9 mouse cellular contexts compared by ENCODE assay signal in the genomic region with DNA sequence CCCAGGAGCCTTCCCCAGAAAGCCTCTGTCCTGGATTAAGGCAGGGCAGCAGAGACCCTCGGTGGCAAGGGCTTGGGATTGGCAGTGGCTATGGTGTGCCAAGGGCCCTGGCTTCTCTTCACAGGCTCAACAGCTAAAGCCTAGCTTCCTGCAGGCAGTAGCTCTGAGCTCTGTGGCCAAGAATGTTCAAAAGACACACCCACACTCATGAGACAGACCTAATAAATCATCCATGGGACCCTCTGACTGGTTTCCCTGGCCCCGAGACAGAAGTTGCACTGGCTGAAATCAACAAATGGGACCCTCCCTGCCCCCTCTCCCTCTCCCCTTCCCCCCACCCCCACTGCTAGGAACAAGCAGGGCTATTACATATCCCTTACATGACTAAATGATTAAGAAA. TPM values are rescaled to one million over a fixed set of nuclear protein-coding genes. Genes with fewer than 3 reads are reported as not detected.
DNase-seq lines count a peak whose midpoint lies in the region; ATAC-seq lines count a peak whose summit lies in the region.
"Had no signal": no experiment of that assay in that cellular context is flagged by ENCODE, and none has a peak within 500 bp of the region (broad histone marks: within the 10 kb centered on the region; RNA-seq: fewer than 3 reads in every experiment).

No protein-coding gene starts in this region.

- WGBS in kidney, embryonic 14.5 days = 21% methylated on average over 2 of the region's 2 CpGs
- 38% methylated on average over 2 of the region's 2 CpGs for WGBS in embryonic facial prominence, embryonic 14.5 days

- H3K4me3 ChIP-seq in kidney, embryonic 14.5 days (ENCODE audit: low read length) = no peak overlapping the region
- H3K4me3 ChIP-seq in embryonic facial prominence, embryonic 14.5 days (ENCODE audit: low read depth, low read length) = no peak overlapping the region
- H3K4me3 ChIP-seq: liver, embryonic 15.5 days had no signal

- DNase-seq in kidney, adult 8-10 months = no peak
- peak; percentile 36 for DNase-seq in adipocyte (ENCODE audit: low spot score)
- DNase-seq in embryonic facial prominence, embryonic 14.5 days (ENCODE audit: low spot score) = peak; percentile 53
- peak; percentile 65 for DNase-seq in lung, postnatal 10 days
- no peak for DNase-seq in cerebellum, postnatal 36 days
- DNase-seq: gastrocnemius, postnatal 25 days had no signal

- peak overlapping the region; percentile 56; the same call in 1 of the 2 replicates for H3K27ac ChIP-seq in kidney, embryonic 14.5 days (ENCODE audit: low read depth, low read length)
- peak overlapping the region; percentile 44 for H3K27ac ChIP-seq in embryonic facial prominence, embryonic 14.5 days (replicated peaks; ENCODE audit: low read depth, low read length)
- H3K27ac ChIP-seq: liver, embryonic 15.5 days had no signal

- no peaks in the 10 kb centered on the region for H3K36me3 ChIP-seq in kidney, embryonic 14.5 days (ENCODE audit: control insufficient read depth, insufficient read depth, low read length)
- no peaks in the 10 kb centered on the region for H3K36me3 ChIP-seq in embryonic facial prominence, embryonic 14.5 days (ENCODE audit: control insufficient read depth, insufficient read depth, low read length)
- H3K36me3 ChIP-seq: liver, embryonic 15.5 days had no signal

- no peak overlapping the region for H3K4me2 ChIP-seq in kidney, embryonic 14.5 days (replicated peaks; ENCODE audit: low read depth, low read length)
- no peak overlapping the region for H3K4me2 ChIP-seq in embryonic facial prominence, embryonic 14.5 days (ENCODE audit: low read depth, low read length)
- H3K4me2 ChIP-seq: liver, embryonic 15.5 days had no signal

- peaks cover 26% of the 10 kb centered on the region for H3K4me1 ChIP-seq in kidney, embryonic 14.5 days (ENCODE audit: control insufficient read depth, insufficient read depth, low read length)
- peaks cover 18% of the 10 kb centered on the region for H3K4me1 ChIP-seq in embryonic facial prominence, embryonic 14.5 days (ENCODE audit: control insufficient read depth, insufficient read depth, low read length)
- H3K4me1 ChIP-seq: liver, embryonic 15.5 days had no signal

- peak; percentile 92 for ATAC-seq in kidney, embryonic 14.5 days (ENCODE audit: low FRiP score, low TSS enrichment)
- peak; percentile 30; the same call in 1 of the 2 replicates for ATAC-seq in embryonic facial prominence, embryonic 14.5 days (ENCODE audit: low read depth)
- ATAC-seq in cerebellum, adult (ENCODE audit: insufficient number of reproducible peaks, low FRiP score, low TSS enrichment) = no peak

- no peaks in the 10 kb centered on the region for H3K27me3 ChIP-seq in kidney, embryonic 14.5 days (ENCODE audit: control insufficient read depth, insufficient read depth, low read length)
- no peaks in the 10 kb centered on the region for H3K27me3 ChIP-seq in embryonic facial prominence, embryonic 14.5 days (replicated peaks; ENCODE audit: control insufficient read depth, insufficient read depth, low read length)
- H3K27me3 ChIP-seq: liver, embryonic 15.5 days had no signal

- H3K9ac ChIP-seq in kidney, embryonic 14.5 days (ENCODE audit: low read depth, low read length) = no peak overlapping the region
- H3K9ac ChIP-seq in embryonic facial prominence, embryonic 14.5 days (ENCODE audit: low read depth, low read length) = no peak overlapping the region
- H3K9ac ChIP-seq: liver, embryonic 15.5 days had no signal

- no peaks in the 10 kb centered on the region for H3K9me3 ChIP-seq in kidney, embryonic 14.5 days (ENCODE audit: control insufficient read depth, low read length)
- H3K9me3 ChIP-seq in embryonic facial prominence, embryonic 14.5 days (ENCODE audit: control insufficient read depth, low read length) = no peaks in the 10 kb centered on the region
- H3K9me3 ChIP-seq: liver, embryonic 15.5 days had no signal

RNA-seq across cellular contexts. Expression of a gene that starts 44.1 kb away (rescaled TPM):
- 8.8 and 13.2 TPM in 2 replicates for polyA plus RNA-seq in kidney, embryonic 14.5 days (2014; fragmentation: Nextera tagmentation; extraction: Ambion mirVana)
- 23.1 and 26.0 TPM in 2 replicates for polyA plus RNA-seq in embryonic facial prominence, embryonic 14.5 days (2014; fragmentation: Nextera tagmentation; extraction: Ambion mirVana)

Comparison
In these comparisons a context has a peak if more than half of its experiments do, and no peak if none do; other contexts are left out.
1. DNase-seq: peak in adipocyte (single experiment), embryonic facial prominence, embryonic 14.5 days (single experiment) and lung, postnatal 10 days (single experiment); none in kidney, adult 8-10 months (0 of 2) and cerebellum, postnatal 36 days (0 of 2).